ENCODE assay signal across 13 mouse cellular contexts in the genomic region with DNA sequence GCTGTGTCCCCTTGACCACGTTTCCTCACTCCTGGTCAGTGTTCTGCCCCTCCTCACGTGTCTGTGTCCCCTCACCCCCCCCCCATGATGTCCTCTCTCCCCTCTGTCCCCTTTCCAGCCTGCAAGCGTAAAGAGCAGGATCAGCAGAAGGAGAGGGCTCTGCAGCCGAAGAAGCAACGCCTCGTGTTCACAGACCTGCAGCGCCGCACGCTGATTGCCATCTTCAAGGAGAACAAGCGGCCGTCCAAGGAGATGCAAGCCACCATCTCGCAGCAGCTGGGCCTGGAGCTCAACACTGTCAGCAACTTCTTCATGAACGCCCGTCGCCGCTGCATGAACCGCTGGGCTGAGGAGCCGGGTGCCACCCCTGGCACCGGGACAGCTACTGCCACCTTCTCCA. TPM values are rescaled to one million over a fixed set of nuclear protein-coding genes. Genes with fewer than 3 reads are reported as not detected.
A peak's percentile ranks its signal among the peaks of the same experiment; 100 is the strongest.
DNase-seq lines count a peak whose midpoint lies in the region; ATAC-seq and TF ChIP-seq lines count a peak whose summit lies in the region.
"Had no signal": no experiment of that assay in that cellular context is flagged by ENCODE, and none has a peak within 500 bp of the region (broad histone marks: within the 10 kb centered on the region; RNA-seq: fewer than 3 reads in every experiment).

No protein-coding gene starts in this region.

- 0 out of 2 replicates have a peak overlapping the region, but pooled peaks have one; percentile 37 for H3K9ac ChIP-seq in kidney, embryonic 16.5 days (replicated peaks; ENCODE audit: low read length)
- H3K9ac ChIP-seq in embryonic facial prominence, embryonic 15.5 days: no peak overlapping the region
- no peak overlapping the region for H3K9ac ChIP-seq in hindbrain, embryonic 15.5 days
- H3K9ac ChIP-seq in midbrain, postnatal 0 days (replicated peaks; ENCODE audit: low read length, poor library complexity, severe bottlenecking): 0 out of 2 replicates have a peak overlapping the region, but pooled peaks have one; percentile 39

- H3K27me3 ChIP-seq in kidney, embryonic 16.5 days (ENCODE audit: insufficient read depth, low read length): peaks cover 40% of the 10 kb centered on the region
- no peaks in the 10 kb centered on the region for H3K27me3 ChIP-seq in kidney, adult 2 months (replicated peaks; ENCODE audit: control insufficient read depth, insufficient read depth, low read length)
- H3K27me3 ChIP-seq in embryonic facial prominence, embryonic 15.5 days: peaks cover 54% of the 10 kb centered on the region
- H3K27me3 ChIP-seq in hindbrain, embryonic 15.5 days: peaks cover 16% of the 10 kb centered on the region
- peaks cover 15% of the 10 kb centered on the region; the same call in 1 of the 2 replicates for H3K27me3 ChIP-seq in midbrain, postnatal 0 days (ENCODE audit: insufficient read depth, low read length)

- TF ChIP-seq POLR2A in kidney, adult 2 months (IDR thresholded peaks at IDR 0.05; ENCODE audit: low read depth, low read length): no peak

- no peak for DNase-seq in kidney, adult 2 months
- peak; percentile 30 for DNase-seq in midbrain, postnatal 0 days (ENCODE audit: low spot score)
- no peak for DNase-seq in cerebellum, adult 11 months
- no peak for DNase-seq in natural killer cell, adult 2 months (ENCODE audit: low spot score in 2 of 2)
- DNase-seq: cerebellum, adult 9-11 months; liver; retina, postnatal 1 day had no signal

- H3K9me3 ChIP-seq in kidney, embryonic 16.5 days (ENCODE audit: low read length): no peaks in the 10 kb centered on the region
- no peaks in the 10 kb centered on the region for H3K9me3 ChIP-seq in embryonic facial prominence, embryonic 15.5 days (replicated peaks)
- H3K9me3 ChIP-seq in hindbrain, embryonic 15.5 days: no peaks in the 10 kb centered on the region
- H3K9me3 ChIP-seq in midbrain, postnatal 0 days (ENCODE audit: low read length): no peaks in the 10 kb centered on the region
- H3K9me3 ChIP-seq: G1E had no signal

- H3K4me3 ChIP-seq in kidney, embryonic 16.5 days (ENCODE audit: low read length): no peak overlapping the region; the same call in 1 of the 2 replicates
- H3K4me3 ChIP-seq in kidney, adult 2 months (ENCODE audit: insufficient read depth, low read depth, low read length): no peak overlapping the region
- H3K4me3 ChIP-seq in embryonic facial prominence, embryonic 15.5 days (replicated peaks): 0 out of 2 replicates have a peak overlapping the region, but pooled peaks have one; percentile 1
- peak overlapping the region; percentile 3 for H3K4me3 ChIP-seq in hindbrain, embryonic 15.5 days
- H3K4me3 ChIP-seq in midbrain, postnatal 0 days (ENCODE audit: low read depth, low read length): peak overlapping the region; percentile 13; the same call in 1 of the 2 replicates
- H3K4me3 ChIP-seq: megakaryocyte, embryonic 14.5 days had no signal

- WGBS in kidney, embryonic 16.5 days: 2% methylated on average over 19 of the region's 19 CpGs
- 12% methylated on average over 19 of the region's 19 CpGs for WGBS in kidney, adult 2 months
- 5% methylated on average over 19 of the region's 19 CpGs for WGBS in embryonic facial prominence, embryonic 15.5 days
- 7% methylated on average over 19 of the region's 19 CpGs for WGBS in hindbrain, embryonic 15.5 days
- 5% methylated on average over 19 of the region's 19 CpGs for WGBS in midbrain, postnatal 0 days

- 0 out of 2 replicates have a peak, but pooled peaks cover 7% of the 10 kb centered on the region for H3K4me1 ChIP-seq in kidney, embryonic 16.5 days (ENCODE audit: insufficient read depth, low read length)
- no peaks in the 10 kb centered on the region for H3K4me1 ChIP-seq in kidney, adult 2 months (ENCODE audit: control insufficient read depth, insufficient read depth, low read length)
- H3K4me1 ChIP-seq in embryonic facial prominence, embryonic 15.5 days: peaks cover 15% of the 10 kb centered on the region; the same call in 1 of the 2 replicates
- peaks cover 11% of the 10 kb centered on the region; the same call in 1 of the 2 replicates for H3K4me1 ChIP-seq in hindbrain, embryonic 15.5 days (replicated peaks)
- H3K4me1 ChIP-seq in midbrain, postnatal 0 days (ENCODE audit: insufficient read depth, low read length): no peaks in the 10 kb centered on the region

- no peaks in the 10 kb centered on the region for H3K36me3 ChIP-seq in kidney, embryonic 16.5 days (ENCODE audit: insufficient read depth, low read length)
- no peaks in the 10 kb centered on the region for H3K36me3 ChIP-seq in kidney, adult 2 months (ENCODE audit: control insufficient read depth, insufficient read depth, low read length)
- H3K36me3 ChIP-seq in embryonic facial prominence, embryonic 15.5 days: no peaks in the 10 kb centered on the region
- H3K36me3 ChIP-seq in hindbrain, embryonic 15.5 days: no peaks in the 10 kb centered on the region
- H3K36me3 ChIP-seq in midbrain, postnatal 0 days (ENCODE audit: insufficient read depth, low read length): no peaks in the 10 kb centered on the region
- H3K36me3 ChIP-seq: G1E had no signal

- ATAC-seq in kidney, embryonic 16.5 days (ENCODE audit: low FRiP score, low TSS enrichment): no peak
- no peak for ATAC-seq in embryonic facial prominence, embryonic 15.5 days (ENCODE audit: insufficient number of reproducible peaks, low FRiP score, low TSS enrichment, low read depth)
- ATAC-seq in hindbrain, embryonic 15.5 days (ENCODE audit: low FRiP score, low read depth): no peak
- no peak for ATAC-seq in midbrain, postnatal 0 days (ENCODE audit: low FRiP score)
- no peak for ATAC-seq in inflammation-experienced regulatory T-cells, adult 6 months

- peak overlapping the region; percentile 28; the same call in 1 of the 2 replicates for H3K4me2 ChIP-seq in kidney, embryonic 16.5 days (replicated peaks; ENCODE audit: low read depth, low read length)
- peak overlapping the region; percentile 12; the same call in 1 of the 2 replicates for H3K4me2 ChIP-seq in embryonic facial prominence, embryonic 15.5 days (replicated peaks)
- peak overlapping the region; percentile 35 for H3K4me2 ChIP-seq in hindbrain, embryonic 15.5 days
- peak overlapping the region; percentile 30 for H3K4me2 ChIP-seq in midbrain, postnatal 0 days (ENCODE audit: low read depth, low read length, poor library complexity, severe bottlenecking)

- no peak for TF ChIP-seq CTCF in kidney, adult 2 months (conservative IDR thresholded peaks at IDR 0.05; ENCODE audit: insufficient read depth, insufficient read length, low read depth, low read length)
- no peak for TF ChIP-seq CTCF in midbrain, postnatal 0 days (IDR thresholded peaks at IDR 0.05)

- no peak overlapping the region for H3K27ac ChIP-seq in kidney, embryonic 16.5 days (ENCODE audit: low read length)
- H3K27ac ChIP-seq in kidney, adult 2 months (ENCODE audit: insufficient read depth, low read depth, low read length): no peak overlapping the region
- no peak overlapping the region for H3K27ac ChIP-seq in embryonic facial prominence, embryonic 15.5 days (replicated peaks)
- no peak overlapping the region for H3K27ac ChIP-seq in hindbrain, embryonic 15.5 days (replicated peaks)
- no peak overlapping the region for H3K27ac ChIP-seq in midbrain, postnatal 0 days (ENCODE audit: low read depth, low read length)

RNA-seq across cellular contexts. Expression of gene Onecut3, which starts 19.1 kb away (rescaled TPM):
- polyA plus RNA-seq in kidney, embryonic 16.5 days (2015; fragmentation: Nextera tagmentation; extraction: Ambion mirVana): not detected in 2 replicates
- polyA plus RNA-seq in kidney, adult 2 months (2012; rRNA removed): 0.03 TPM in 1 of 2 replicates, not detected in the other
- not detected in 2 replicates for polyA plus RNA-seq in embryonic facial prominence, embryonic 15.5 days (2015; fragmentation: Nextera tagmentation; extraction: Ambion mirVana)
- polyA plus RNA-seq in hindbrain, embryonic 15.5 days (2015; fragmentation: Nextera tagmentation; extraction: Ambion mirVana): 1.6 and 1.7 TPM in 2 replicates
- total RNA-seq in midbrain, postnatal 0 days (2014; rRNA removed): 2.8 and 3.1 TPM in 2 replicates
- 0.69 and 0.89 TPM in 2 replicates for polyA plus RNA-seq in midbrain, postnatal 0 days (2015; fragmentation: Nextera tagmentation; extraction: Ambion mirVana)
- not detected for polyA plus RNA-seq in inflammation-experienced regulatory T-cells, adult 6 months (2017; shearing (Covaris generic))
- polyA plus RNA-seq: G1E had no signal

RNA-seq across cellular contexts. Expression of gene Atp8b3, which starts 25.2 kb away (rescaled TPM):
- polyA plus RNA-seq in kidney, embryonic 16.5 days (2015; fragmentation: Nextera tagmentation; extraction: Ambion mirVana): 0.32 and 0.34 TPM in 2 replicates
- polyA plus RNA-seq in kidney, adult 2 months (2012; rRNA removed): 0.17 and 0.46 TPM in 2 replicates
- 0.09 and 0.28 TPM in 2 replicates for polyA plus RNA-seq in embryonic facial prominence, embryonic 15.5 days (2015; fragmentation: Nextera tagmentation; extraction: Ambion mirVana)
- polyA plus RNA-seq in hindbrain, embryonic 15.5 days (2015; fragmentation: Nextera tagmentation; extraction: Ambion mirVana): 1.2 and 1.5 TPM in 2 replicates
- 0.71 and 0.93 TPM in 2 replicates for total RNA-seq in midbrain, postnatal 0 days (2014; rRNA removed)
- 0.90 and 1.1 TPM in 2 replicates for polyA plus RNA-seq in midbrain, postnatal 0 days (2015; fragmentation: Nextera tagmentation; extraction: Ambion mirVana)
- not detected for polyA plus RNA-seq in inflammation-experienced regulatory T-cells, adult 6 months (2017; shearing (Covaris generic))

RNA-seq across cellular contexts. Expression of gene Rexo1, which starts 47.6 kb away (rescaled TPM):
- 27.2 and 29.8 TPM in 2 replicates for polyA plus RNA-seq in kidney, embryonic 16.5 days (2015; fragmentation: Nextera tagmentation; extraction: Ambion mirVana)
- polyA plus RNA-seq in kidney, adult 2 months (2012; rRNA removed): 28.7 and 37.9 TPM in 2 replicates
- polyA plus RNA-seq in embryonic facial prominence, embryonic 15.5 days (2015; fragmentation: Nextera tagmentation; extraction: Ambion mirVana): 25.8 and 27.1 TPM in 2 replicates
- polyA plus RNA-seq in hindbrain, embryonic 15.5 days (2015; fragmentation: Nextera tagmentation; extraction: Ambion mirVana): 30.0 and 33.7 TPM in 2 replicates
- total RNA-seq in midbrain, postnatal 0 days (2014; rRNA removed): 34.2 and 52.6 TPM in 2 replicates
- polyA plus RNA-seq in midbrain, postnatal 0 days (2015; fragmentation: Nextera tagmentation; extraction: Ambion mirVana): 26.1 and 29.8 TPM in 2 replicates
- polyA plus RNA-seq in inflammation-experienced regulatory T-cells, adult 6 months (2017; shearing (Covaris generic)): 10 to 100 TPM; 11.3 to 18.6 (median 14.9) TPM

Comparison
In these comparisons a context has a peak if more than half of its experiments do, and no peak if none do; other contexts are left out.
1. H3K4me3 ChIP-seq: peak in embryonic facial prominence, embryonic 15.5 days (single experiment), hindbrain, embryonic 15.5 days (single experiment) and midbrain, postnatal 0 days (single experiment); none in kidney, embryonic 16.5 days (single experiment) and kidney, adult 2 months (single experiment).
2. H3K9ac ChIP-seq: peak in kidney, embryonic 16.5 days (single experiment) and midbrain, postnatal 0 days (single experiment); none in embryonic facial prominence, embryonic 15.5 days (single experiment) and hindbrain, embryonic 15.5 days (single experiment).
3. Peak in every context shown above with its lines, with median percentiles within 50 percentile points of each other: H3K4me2 ChIP-seq.